Mouse (Mus musculus) liver, embryonic 14.5 days (tissue): ENCODE data around the gene Gucy2d.

ENCODE experiments used
- CTCF ChIP-seq: IDR thresholded peaks from 2 replicates; pipeline ENCODE4 v1.5.1; 2016; ENCODE audit warnings: antibody characterized with exemption, low read depth, control low read depth
- EP300 ChIP-seq: IDR thresholded peaks from 2 replicates; pipeline ENCODE4 v1.6.1; 2016; ENCODE audit warnings: antibody characterized with exemption, low read depth

- TF ChIP-seq CTCF (no peak), EP300 (no peak)
Observed at GRCm38 (mm10) chr7:98448309-98448630, 8.1 kb downstream of the Gucy2d start.
